Mouse (Mus musculus): ENCODE measurements at regions not wholly inside any gene's neighbourhood (a gene's known extent, or its start where the extent isn't known, plus 50 kb on each side); places are given as distances from the start of the nearest gene placed in this dataset.

- DNase-seq, result peak; percentile 39 to 58
These were observed 346.4 kb upstream of the Prkcq start for GRCm38 (mm10) chr2:10825278-10826133.

- no peak for DNase-seq
These were observed 345.7 kb upstream of the Prkcq start for GRCm38 (mm10) chr2:10826134-10826767.

GRCm38 (mm10) chr2:10839976-10840375 lies 331.9 kb upstream of the Prkcq start:
- DNase-seq, result no peak

- no peak for DNase-seq
These were observed 310.1 kb upstream of the Prkcq start for GRCm38 (mm10) chr2:10861654-10862292.

GRCm38 (mm10) chr2:10864451-10864850 lies 307.5 kb upstream of the Prkcq start:
- no peak for DNase-seq

- no peak for DNase-seq
These were observed 297.6 kb upstream of the Prkcq start for GRCm38 (mm10) chr2:10874303-10874702.

- DNase-seq, result no peak
These were observed 270.0 kb upstream of the Prkcq start for GRCm38 (mm10) chr2:10901926-10902325.

GRCm38 (mm10) chr2:10919955-10920354 lies 252.0 kb upstream of the Prkcq start:
- DNase-seq, result no peak

GRCm38 (mm10) chr2:10920686-10921485 lies 251.0 kb upstream of the Prkcq start:
- no peak for DNase-seq

- no peak for DNase-seq
These were observed 250.1 kb upstream of the Prkcq start for GRCm38 (mm10) chr2:10921486-10922450.

- no peak for DNase-seq
These were observed 247.9 kb upstream of the Prkcq start for GRCm38 (mm10) chr2:10923984-10924383.

GRCm38 (mm10) chr2:10925361-10925760 lies 246.5 kb upstream of the Prkcq start:
- no peak for DNase-seq

- DNase-seq, result no peak
These were observed 234.5 kb upstream of the Prkcq start for GRCm38 (mm10) chr2:10937405-10937804.

- DNase-seq, result no peak
These were observed 206.7 kb upstream of the Prkcq start for GRCm38 (mm10) chr2:10965224-10965623.

- DNase-seq, result no peak
These were observed 205.0 kb upstream of the Prkcq start for GRCm38 (mm10) chr2:10966891-10967290.

GRCm38 (mm10) chr2:10969111-10969689 lies 202.7 kb upstream of the Prkcq start:
- DNase-seq, result no peak

GRCm38 (mm10) chr2:10972051-10972450 lies 199.9 kb upstream of the Prkcq start:
- no peak for DNase-seq

GRCm38 (mm10) chr2:10978772-10979171 lies 193.1 kb upstream of the Prkcq start:
- no peak for DNase-seq

- no peak for DNase-seq
These were observed 185.8 kb upstream of the Prkcq start for GRCm38 (mm10) chr2:10986101-10986500.

- DNase-seq, result no peak
These were observed 181.7 kb upstream of the Prkcq start for GRCm38 (mm10) chr2:10990043-10990728.

- no peak for DNase-seq
These were observed 173.1 kb upstream of the Prkcq start for GRCm38 (mm10) chr2:10998798-10999197.
